In genomic region chr2:77506308-77506707, GRCm38 (mm10) we compare ENCODE assay signal across 10 mouse cellular contexts.
DNase-seq lines count a peak whose midpoint lies in the region; ATAC-seq and TF ChIP-seq lines count a peak whose summit lies in the region.
"Had no signal": no experiment of that assay in that cellular context is flagged by ENCODE, and none has a peak within 500 bp of the region (broad histone marks: within the 10 kb centered on the region; RNA-seq: fewer than 3 reads in every experiment).

No protein-coding gene starts in this region.

- H3K9me3 ChIP-seq in erythroblast, embryonic 14.5 days (ENCODE audit: control insufficient read depth, low read length): no peaks in the 10 kb centered on the region
- H3K9me3 ChIP-seq in liver, embryonic 11.5 days (ENCODE audit: control insufficient read depth, low read length): no peaks in the 10 kb centered on the region

- intact Hi-C loops in gastrocnemius, adult 2 months (cut with DNase I): no loop called here

- 5% methylated on average over 7 of the region's 7 CpGs for WGBS in liver, embryonic 11.5 days

- no peaks in the 10 kb centered on the region for H3K27me3 ChIP-seq in erythroblast, embryonic 14.5 days (ENCODE audit: control insufficient read depth)
- H3K27me3 ChIP-seq in liver, embryonic 11.5 days (replicated peaks; ENCODE audit: control insufficient read depth, insufficient read depth, low read length): no peaks in the 10 kb centered on the region

- no peak for TF ChIP-seq CTCF in gastrocnemius, adult 2 months (IDR thresholded peaks at IDR 0.05)

- H3K4me2 ChIP-seq in liver, embryonic 11.5 days: peak overlapping the region; percentile 48

- peaks cover 21% of the 10 kb centered on the region for H3K4me1 ChIP-seq in erythroblast, embryonic 14.5 days (ENCODE audit: control insufficient read depth)
- H3K4me1 ChIP-seq in liver, embryonic 11.5 days (replicated peaks; ENCODE audit: control insufficient read depth, insufficient read depth, low read length): peaks cover 9% of the 10 kb centered on the region

- H3K27ac ChIP-seq in liver, embryonic 11.5 days (ENCODE audit: low read depth, low read length): no peak overlapping the region
- no peak overlapping the region for H3K27ac ChIP-seq in gastrocnemius, adult 2 months

- no peaks in the 10 kb centered on the region; the same call in 1 of the 2 replicates for H3K36me3 ChIP-seq in erythroblast, embryonic 14.5 days (ENCODE audit: control insufficient read depth)
- no peaks in the 10 kb centered on the region for H3K36me3 ChIP-seq in liver, embryonic 11.5 days (ENCODE audit: control insufficient read depth, insufficient read depth, low read length)

- no peak overlapping the region for H3K9ac ChIP-seq in liver, embryonic 11.5 days (ENCODE audit: low read depth, low read length)

- DNase-seq in retina, postnatal 1 day: peak; percentile 39
- no peak for DNase-seq in retina, embryonic 14.5 days (ENCODE audit: low spot score)
- no peak for DNase-seq in liver, embryonic 11.5 days (ENCODE audit: low spot score)
- no peak for DNase-seq in urinary bladder, postnatal 36 days (ENCODE audit: low spot score in 2 of 2)
- DNase-seq in gastrocnemius, adult 2 months: no peak
- no peak for DNase-seq in adrenal gland, postnatal 25 days
- DNase-seq: thymus, postnatal 4 days had no signal

- peak overlapping the region; percentile 8 for H3K4me3 ChIP-seq in erythroblast, embryonic 14.5 days (replicated peaks)
- H3K4me3 ChIP-seq in liver, embryonic 11.5 days (ENCODE audit: low read depth, low read length): 0 out of 2 replicates have a peak overlapping the region, but pooled peaks have one; percentile 12
- H3K4me3 ChIP-seq in gastrocnemius, adult 2 months: no peak overlapping the region; the same call in 1 of the 2 replicates

- ATAC-seq in erythroblast, adult 5-6 weeks (replicated peaks; ENCODE audit: low FRiP score, poor library complexity, severe bottlenecking): no peak
- peak; percentile 59 for ATAC-seq in liver, embryonic 11.5 days (replicated peaks; ENCODE audit: low FRiP score)
- ATAC-seq: activated CD4-positive, CD25-positive, alpha-beta regulatory T cell, adult 4 months had no signal
